ENCODE assay signal across 11 mouse cellular contexts in genomic region chr16:45329716-45330115, GRCm38 (mm10).
A peak's percentile ranks its signal among the peaks of the same experiment; 100 is the strongest.
DNase-seq lines count a peak whose midpoint lies in the region; ATAC-seq and TF ChIP-seq lines count a peak whose summit lies in the region.
"Had no signal": no experiment of that assay in that cellular context is flagged by ENCODE, and none has a peak within 500 bp of the region (broad histone marks: within the 10 kb centered on the region; RNA-seq: fewer than 3 reads in every experiment).

No protein-coding gene starts in this region.

- no peak overlapping the region for H3K9ac ChIP-seq in lung, embryonic 15.5 days
- no peak overlapping the region for H3K9ac ChIP-seq in hindbrain, embryonic 11.5 days (ENCODE audit: low read depth, low read length)

- 42% methylated on average over 1 of the region's 1 CpGs for WGBS in lung, embryonic 15.5 days
- 82% methylated on average over 1 of the region's 1 CpGs for WGBS in hindbrain, embryonic 11.5 days

- no peaks in the 10 kb centered on the region for H3K4me1 ChIP-seq in lung, embryonic 15.5 days
- H3K4me1 ChIP-seq in hindbrain, embryonic 11.5 days (replicated peaks; ENCODE audit: control insufficient read depth, insufficient read depth, low read length): no peaks in the 10 kb centered on the region

- intact Hi-C loops in gastrocnemius, adult 2 months (cut with DNase I): loop anchor here (5.0 kb wide), 2 partner anchors 48 to 78 kb away; partner anchors contain the start of gene Cd200
- intact Hi-C loops in gastrocnemius, postnatal 36 days (cut with DNase I): no loop called here

- no peak overlapping the region for H3K4me3 ChIP-seq in gastrocnemius, adult 2 months
- no peak overlapping the region for H3K4me3 ChIP-seq in lung, embryonic 15.5 days
- no peak overlapping the region for H3K4me3 ChIP-seq in hindbrain, embryonic 11.5 days (ENCODE audit: low read depth, low read length)

- no peaks in the 10 kb centered on the region for H3K9me3 ChIP-seq in lung, embryonic 15.5 days
- no peaks in the 10 kb centered on the region for H3K9me3 ChIP-seq in hindbrain, embryonic 11.5 days (ENCODE audit: control insufficient read depth, low read length)

- no peak for ATAC-seq in lung, embryonic 15.5 days (ENCODE audit: borderline replicate concordance, extremely low read depth, low FRiP score, low TSS enrichment)
- ATAC-seq in hindbrain, embryonic 11.5 days (ENCODE audit: low FRiP score): no peak

- H3K27ac ChIP-seq in gastrocnemius, adult 2 months: peak overlapping the region; percentile 73
- peak overlapping the region; percentile 29; the same call in 1 of the 2 replicates for H3K27ac ChIP-seq in lung, embryonic 15.5 days
- H3K27ac ChIP-seq in hindbrain, embryonic 11.5 days (ENCODE audit: low read depth, low read length): no peak overlapping the region

- H3K36me3 ChIP-seq in lung, embryonic 15.5 days: no peaks in the 10 kb centered on the region
- no peaks in the 10 kb centered on the region for H3K36me3 ChIP-seq in hindbrain, embryonic 11.5 days (ENCODE audit: control insufficient read depth, insufficient read depth, low read length)

- no peak for TF ChIP-seq CTCF in gastrocnemius, adult 2 months (IDR thresholded peaks at IDR 0.05)

- H3K27me3 ChIP-seq in lung, embryonic 15.5 days: no peaks in the 10 kb centered on the region
- H3K27me3 ChIP-seq in hindbrain, embryonic 11.5 days (ENCODE audit: control insufficient read depth, insufficient read depth, low read length): no peaks in the 10 kb centered on the region

- no peak overlapping the region for H3K4me2 ChIP-seq in lung, embryonic 15.5 days
- no peak overlapping the region for H3K4me2 ChIP-seq in hindbrain, embryonic 11.5 days (replicated peaks; ENCODE audit: low read depth, low read length)

- no peak for DNase-seq in gastrocnemius, adult 2 months
- no peak for DNase-seq in gastrocnemius, postnatal 36 days
- DNase-seq in lung, postnatal 4 days: no peak
- DNase-seq in adrenal gland, postnatal 36 days: peak; percentile 14 to 53
- peak; percentile 66 to 79 for DNase-seq in kidney, postnatal 25 days
- no peak for DNase-seq in hindbrain, embryonic 11.5 days (ENCODE audit: low spot score)
- DNase-seq in c-Kit-positive CD71-positive TER-119-positive erythroid progenitor cells, embryonic 14.5 days (ENCODE audit: low spot score): no peak
- DNase-seq: cerebellum, postnatal 36 days; liver; thymus, postnatal 36 days had no signal

Comparison
In these comparisons a context has a peak if more than half of its experiments do, and no peak if none do; other contexts are left out.
1. DNase-seq: peak in adrenal gland, postnatal 36 days (2 of 2) and kidney, postnatal 25 days (2 of 2); none in gastrocnemius, adult 2 months (single experiment), gastrocnemius, postnatal 36 days (0 of 2), lung, postnatal 4 days (0 of 2), hindbrain, embryonic 11.5 days (single experiment) and c-Kit-positive CD71-positive TER-119-positive erythroid progenitor cells, embryonic 14.5 days (single experiment).